Mouse (Mus musculus): Measurements from ENCODE around the gene Olfr1111. TPM values are rescaled to one million over a fixed set of nuclear protein-coding genes. Genes with fewer than 3 reads are reported as not detected.
"Not testable (repeated sequence)": the region's sequence is repeated elsewhere in the genome, so short reads cannot be mapped to it uniquely, and the experiment has no call there.

Gene Olfr1111
- not detected in 2 replicates for polyA plus RNA-seq (2011; ENCODE audit: insufficient read depth, insufficient read length, low read depth, missing spikeins)

DNA sequence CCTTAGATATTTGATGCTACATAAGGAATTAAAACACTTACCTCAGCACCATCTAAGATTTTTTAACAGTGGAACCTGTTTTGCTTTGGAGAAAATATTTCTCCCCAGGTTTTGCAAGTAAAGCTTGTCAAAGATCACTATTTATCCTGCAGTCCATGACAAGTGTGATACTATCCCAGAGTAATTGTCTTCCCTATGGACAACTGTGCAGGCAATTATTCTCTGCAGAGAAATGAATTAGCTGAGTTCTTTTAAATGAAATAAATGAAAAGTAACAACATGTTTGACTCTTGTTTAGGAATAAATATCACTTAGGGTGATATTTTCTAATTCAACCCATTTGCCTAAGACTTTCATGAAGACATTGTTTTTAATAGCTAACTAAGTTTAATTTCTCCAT is at the start of gene Olfr1111:
Gene Olfr1111 (minus strand): TSS at position 101 of the 400 bp plus-strand sequence.
- TF ChIP-seq CTCF (IDR thresholded peaks at IDR 0.05; ENCODE audit: low read depth, low read length) (no peak), POLR2A (IDR thresholded peaks at IDR 0.05; ENCODE audit: insufficient read depth, low read length) (no peak), EP300 (IDR thresholded peaks at IDR 0.05; ENCODE audit: insufficient read depth, low read depth, low read length) (no peak)
- Histone ChIP-seq H3K27ac (ENCODE audit: insufficient read depth, low read length) (no peak within 1 kb of the TSS), H3K9ac (ENCODE audit: low read depth, poor library complexity, severe bottlenecking) (no peak within 1 kb of the TSS), H3K36me3 (ENCODE audit: control insufficient read depth, insufficient read depth, low read length, poor library complexity, severe bottlenecking) (no peaks in the 10 kb centered on the region), H3K4me3 (ENCODE audit: low read depth, low read length) (no peak within 1 kb of the TSS), H3K4me1 (ENCODE audit: control insufficient read depth, insufficient read depth, low read length) (no peaks in the 10 kb centered on the region), H3K9me3 (replicated peaks; ENCODE audit: control insufficient read depth, insufficient read depth, low read length, poor library complexity, severe bottlenecking) (no peaks in the 10 kb centered on the region), H3K27me3 (ENCODE audit: control insufficient read depth, insufficient read depth, low read length, poor library complexity, severe bottlenecking) (no peaks in the 10 kb centered on the region)

DNA sequence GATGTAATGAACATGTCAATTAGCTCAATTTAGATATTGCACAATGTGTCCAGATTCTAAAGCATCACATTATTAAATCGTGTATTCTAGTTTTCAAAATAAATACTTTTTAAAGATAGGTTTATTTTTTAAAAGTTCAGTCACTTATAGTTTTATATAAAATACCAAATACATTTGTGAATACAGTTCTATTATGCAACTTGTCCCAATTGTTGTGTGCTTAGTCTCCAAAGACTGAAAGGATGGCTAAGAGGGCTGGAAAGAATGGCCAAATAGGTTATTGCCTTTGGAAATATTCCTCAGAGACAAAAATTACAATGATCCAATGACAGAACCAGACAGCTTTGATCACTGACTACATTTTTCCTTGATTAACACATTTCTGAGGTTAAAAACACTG is 35.1 kb upstream of the Olfr1111 start, which contains the start of gene Olfr1112:
Gene Olfr1112 (plus strand): TSS at position 301 of the 400 bp plus-strand sequence.
- no peaks in the 10 kb centered on the region for H3K4me1 ChIP-seq (ENCODE audit: control insufficient read depth, insufficient read depth, low read length)

DNA sequence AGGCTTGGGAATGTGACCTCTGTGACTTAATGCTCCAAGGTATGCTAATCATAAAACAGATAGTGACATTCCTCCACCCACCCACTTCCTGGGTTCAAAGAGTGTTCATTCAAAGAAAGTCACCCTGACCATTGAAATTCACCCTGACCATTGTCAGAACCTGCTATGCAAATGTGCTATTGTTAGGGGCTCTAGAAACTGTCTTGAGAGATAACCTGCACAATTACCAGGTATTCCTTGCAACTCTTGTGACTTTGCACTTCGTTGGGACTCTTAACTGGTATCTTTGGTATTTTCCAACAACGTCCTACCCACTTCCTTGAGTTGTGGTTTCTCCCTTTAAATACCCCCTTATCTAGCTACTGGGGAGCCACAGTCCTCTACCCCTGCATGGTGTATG is 15.3 kb upstream of the Olfr1111 start:
- not testable (repeated sequence) for H3K9me3 ChIP-seq (replicated peaks; ENCODE audit: control insufficient read depth, insufficient read depth, low read length, poor library complexity, severe bottlenecking); H3K9ac ChIP-seq (ENCODE audit: low read depth, poor library complexity, severe bottlenecking); H3K36me3 ChIP-seq (ENCODE audit: control insufficient read depth, insufficient read depth, low read length, poor library complexity, severe bottlenecking); H3K27me3 ChIP-seq (ENCODE audit: control insufficient read depth, insufficient read depth, low read length, poor library complexity, severe bottlenecking); H3K4me1 ChIP-seq (ENCODE audit: control insufficient read depth, insufficient read depth, low read length); H3K27ac ChIP-seq (ENCODE audit: insufficient read depth, low read length); H3K4me3 ChIP-seq (ENCODE audit: low read depth, low read length)

More for the DNA sequence above, 35.1 kb upstream of the Olfr1111 start, which contains the start of gene Olfr1112:
- TF ChIP-seq EP300 (IDR thresholded peaks at IDR 0.05; ENCODE audit: insufficient read depth, low read depth, low read length) (no peak), POLR2A (IDR thresholded peaks at IDR 0.05; ENCODE audit: insufficient read depth, low read length) (no peak), CTCF (IDR thresholded peaks at IDR 0.05; ENCODE audit: low read depth, low read length) (no peak)
- Histone ChIP-seq H3K27me3 (ENCODE audit: control insufficient read depth, insufficient read depth, low read length, poor library complexity, severe bottlenecking) (no peaks in the 10 kb centered on the region), H3K36me3 (ENCODE audit: control insufficient read depth, insufficient read depth, low read length, poor library complexity, severe bottlenecking) (no peaks in the 10 kb centered on the region), H3K27ac (ENCODE audit: insufficient read depth, low read length) (no peak within 1 kb of the TSS), H3K4me3 (ENCODE audit: low read depth, low read length) (no peak within 1 kb of the TSS), H3K9ac (ENCODE audit: low read depth, poor library complexity, severe bottlenecking) (no peak within 1 kb of the TSS), H3K9me3 (replicated peaks; ENCODE audit: control insufficient read depth, insufficient read depth, low read length, poor library complexity, severe bottlenecking) (no peaks in the 10 kb centered on the region)

DNA sequence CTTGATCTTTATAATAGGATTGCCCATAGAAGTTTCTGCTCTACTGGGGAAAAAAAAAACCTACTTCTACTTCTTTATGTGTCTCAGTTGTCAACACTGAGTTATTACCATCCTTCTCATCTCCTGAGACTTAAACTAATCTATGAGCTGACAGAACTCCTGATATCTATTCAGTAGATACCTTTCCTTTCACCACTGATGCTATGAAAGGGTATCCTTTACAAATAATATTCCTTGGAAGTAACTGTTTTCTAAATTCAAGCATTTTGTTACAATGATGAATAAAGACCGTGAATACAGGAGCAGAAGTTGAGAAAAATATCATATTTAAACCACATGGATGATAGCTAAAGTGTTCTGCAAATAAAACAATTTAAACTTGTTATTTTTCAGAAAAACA is 12.2 kb downstream of the Olfr1111 start, which contains the start of gene Olfr1110:
Gene Olfr1110 (minus strand): TSS at position 101 of the 400 bp plus-strand sequence.
- Histone ChIP-seq H3K27ac (ENCODE audit: insufficient read depth, low read length) (no peak within 1 kb of the TSS), H3K9ac (ENCODE audit: low read depth, poor library complexity, severe bottlenecking) (no peak within 1 kb of the TSS), H3K36me3 (ENCODE audit: control insufficient read depth, insufficient read depth, low read length, poor library complexity, severe bottlenecking) (no peaks in the 10 kb centered on the region), H3K4me1 (ENCODE audit: control insufficient read depth, insufficient read depth, low read length) (no peaks in the 10 kb centered on the region), H3K9me3 (replicated peaks; ENCODE audit: control insufficient read depth, insufficient read depth, low read length, poor library complexity, severe bottlenecking) (no peaks in the 10 kb centered on the region), H3K4me3 (ENCODE audit: low read depth, low read length) (no peak within 1 kb of the TSS), H3K27me3 (ENCODE audit: control insufficient read depth, insufficient read depth, low read length, poor library complexity, severe bottlenecking) (no peaks in the 10 kb centered on the region)
- TF ChIP-seq CTCF (IDR thresholded peaks at IDR 0.05; ENCODE audit: low read depth, low read length) (no peak), POLR2A (IDR thresholded peaks at IDR 0.05; ENCODE audit: insufficient read depth, low read length) (no peak), EP300 (IDR thresholded peaks at IDR 0.05; ENCODE audit: insufficient read depth, low read depth, low read length) (no peak)

DNA sequence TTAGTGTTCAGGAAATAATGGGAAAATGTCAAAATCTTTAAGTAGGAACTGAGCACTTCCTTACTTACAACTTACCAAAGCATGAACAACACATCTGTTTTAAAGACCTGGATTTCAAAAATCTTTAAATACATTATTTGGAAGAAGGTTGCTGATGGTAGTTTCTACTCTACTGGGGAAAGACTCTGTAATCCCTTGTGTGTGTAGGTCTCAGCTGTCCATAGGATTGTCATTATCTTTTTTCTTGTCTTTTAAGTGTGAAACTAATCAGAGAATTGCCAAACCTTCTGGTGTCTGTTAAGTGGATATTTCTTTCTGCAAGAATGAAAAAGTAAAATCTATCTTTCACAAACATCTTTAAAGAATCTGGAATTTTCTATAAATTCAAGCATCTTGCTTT is 38.0 kb downstream of the Olfr1111 start, which contains the start of gene Olfr259:
Gene Olfr259 (minus strand): TSS at position 101 of the 400 bp plus-strand sequence.
- TF ChIP-seq EP300 (IDR thresholded peaks at IDR 0.05; ENCODE audit: insufficient read depth, low read depth, low read length), result no peak
- Histone ChIP-seq H3K4me1 (ENCODE audit: control insufficient read depth, insufficient read depth, low read length) (no peaks in the 10 kb centered on the region), H3K9me3 (replicated peaks; ENCODE audit: control insufficient read depth, insufficient read depth, low read length, poor library complexity, severe bottlenecking) (no peaks in the 10 kb centered on the region; the same call in 1 of the 2 replicates), H3K36me3 (ENCODE audit: control insufficient read depth, insufficient read depth, low read length, poor library complexity, severe bottlenecking) (no peaks in the 10 kb centered on the region), H3K27me3 (ENCODE audit: control insufficient read depth, insufficient read depth, low read length, poor library complexity, severe bottlenecking) (no peaks in the 10 kb centered on the region), H3K9ac (ENCODE audit: low read depth, poor library complexity, severe bottlenecking) (no peak within 1 kb of the TSS), H3K27ac (ENCODE audit: insufficient read depth, low read length) (no peak within 1 kb of the TSS), H3K4me3 (ENCODE audit: low read depth, low read length) (no peak within 1 kb of the TSS)

Other genes with a start within 250 kb of the Olfr1111 start
- not detected in 2 replicates for gene Olfr1098, start 228.1 kb downstream of the Olfr1111 start, polyA plus RNA-seq (2011; ENCODE audit: insufficient read depth, insufficient read length, low read depth, missing spikeins)
- not detected in 2 replicates for gene Olfr1099, start 191.9 kb downstream of the Olfr1111 start, polyA plus RNA-seq (2011; ENCODE audit: insufficient read depth, insufficient read length, low read depth, missing spikeins)
- not detected in 2 replicates for gene Olfr1100, start 172.7 kb downstream of the Olfr1111 start, polyA plus RNA-seq (2011; ENCODE audit: insufficient read depth, insufficient read length, low read depth, missing spikeins)
- not detected in 2 replicates for gene Olfr1101, start 161.4 kb downstream of the Olfr1111 start, polyA plus RNA-seq (2011; ENCODE audit: insufficient read depth, insufficient read length, low read depth, missing spikeins)
- gene Olfr1102, start 154.2 kb downstream of the Olfr1111 start, polyA plus RNA-seq (2011; ENCODE audit: insufficient read depth, insufficient read length, low read depth, missing spikeins), result not detected in 2 replicates
- not detected in 2 replicates for gene Olfr1104, start 125.5 kb downstream of the Olfr1111 start, polyA plus RNA-seq (2011; ENCODE audit: insufficient read depth, insufficient read length, low read depth, missing spikeins)
- not detected in 2 replicates for gene Olfr1105, start 116.1 kb downstream of the Olfr1111 start, polyA plus RNA-seq (2011; ENCODE audit: insufficient read depth, insufficient read length, low read depth, missing spikeins)
- not detected in 2 replicates for gene Olfr1106, start 100.4 kb downstream of the Olfr1111 start, polyA plus RNA-seq (2011; ENCODE audit: insufficient read depth, insufficient read length, low read depth, missing spikeins)
- gene Olfr1107, start 76.8 kb downstream of the Olfr1111 start, polyA plus RNA-seq (2011; ENCODE audit: insufficient read depth, insufficient read length, low read depth, missing spikeins), result not detected in 2 replicates
- not detected in 2 replicates for gene Olfr1109, start 56.6 kb downstream of the Olfr1111 start, polyA plus RNA-seq (2011; ENCODE audit: insufficient read depth, insufficient read length, low read depth, missing spikeins)
- gene Olfr259, start 38.1 kb downstream of the Olfr1111 start, polyA plus RNA-seq (2011; ENCODE audit: insufficient read depth, insufficient read length, low read depth, missing spikeins), result not detected in 2 replicates
- not detected in 2 replicates for gene Olfr1110, start 12.3 kb downstream of the Olfr1111 start, polyA plus RNA-seq (2011; ENCODE audit: insufficient read depth, insufficient read length, low read depth, missing spikeins)
- gene Olfr1112, start 35.2 kb upstream of the Olfr1111 start, polyA plus RNA-seq (2011; ENCODE audit: insufficient read depth, insufficient read length, low read depth, missing spikeins), result not detected in 2 replicates
- not detected in 2 replicates for gene Olfr1113, start 56.3 kb upstream of the Olfr1111 start, polyA plus RNA-seq (2011; ENCODE audit: insufficient read depth, insufficient read length, low read depth, missing spikeins)
- not detected in 2 replicates for gene Olfr1115, start 95.4 kb upstream of the Olfr1111 start, polyA plus RNA-seq (2011; ENCODE audit: insufficient read depth, insufficient read length, low read depth, missing spikeins)
- 0.10 TPM in 1 of 2 replicates, not detected in the other for gene Olfr1116, start 114.9 kb upstream of the Olfr1111 start, polyA plus RNA-seq (2011; ENCODE audit: insufficient read depth, insufficient read length, low read depth, missing spikeins)
- not detected in 2 replicates for gene Olfr1118, start 155.0 kb upstream of the Olfr1111 start, polyA plus RNA-seq (2011; ENCODE audit: insufficient read depth, insufficient read length, low read depth, missing spikeins)
- gene Olfr1120, start 202.2 kb upstream of the Olfr1111 start, polyA plus RNA-seq (2011; ENCODE audit: insufficient read depth, insufficient read length, low read depth, missing spikeins), result not detected in 2 replicates
- gene Olfr1121, start 217.3 kb upstream of the Olfr1111 start, polyA plus RNA-seq (2011; ENCODE audit: insufficient read depth, insufficient read length, low read depth, missing spikeins), result not detected in 2 replicates
- gene Olfr1122, start 233.2 kb upstream of the Olfr1111 start, polyA plus RNA-seq (2011; ENCODE audit: insufficient read depth, insufficient read length, low read depth, missing spikeins), result not detected in 2 replicates